Mouse (Mus musculus): ENCODE data around the gene Mink1. TPM values are rescaled to one million over a fixed set of nuclear protein-coding genes. Genes with fewer than 3 reads are reported as not detected.

The Mink1 gene
- polyA plus RNA-seq, 1 experiment from 2014 or later = 15.9 TPM

- no peak for ATAC-seq (ENCODE audit: low FRiP score, low TSS enrichment)
- 23% methylated on average over 1 of the region's 1 CpGs for WGBS
These were observed 56.4 kb downstream of the Mink1 start, which contains the start of gene Chrne for GRCm38 (mm10) chr11:70619101-70619500. Chrne (minus strand) TSS chr11:70619216.

DNA sequence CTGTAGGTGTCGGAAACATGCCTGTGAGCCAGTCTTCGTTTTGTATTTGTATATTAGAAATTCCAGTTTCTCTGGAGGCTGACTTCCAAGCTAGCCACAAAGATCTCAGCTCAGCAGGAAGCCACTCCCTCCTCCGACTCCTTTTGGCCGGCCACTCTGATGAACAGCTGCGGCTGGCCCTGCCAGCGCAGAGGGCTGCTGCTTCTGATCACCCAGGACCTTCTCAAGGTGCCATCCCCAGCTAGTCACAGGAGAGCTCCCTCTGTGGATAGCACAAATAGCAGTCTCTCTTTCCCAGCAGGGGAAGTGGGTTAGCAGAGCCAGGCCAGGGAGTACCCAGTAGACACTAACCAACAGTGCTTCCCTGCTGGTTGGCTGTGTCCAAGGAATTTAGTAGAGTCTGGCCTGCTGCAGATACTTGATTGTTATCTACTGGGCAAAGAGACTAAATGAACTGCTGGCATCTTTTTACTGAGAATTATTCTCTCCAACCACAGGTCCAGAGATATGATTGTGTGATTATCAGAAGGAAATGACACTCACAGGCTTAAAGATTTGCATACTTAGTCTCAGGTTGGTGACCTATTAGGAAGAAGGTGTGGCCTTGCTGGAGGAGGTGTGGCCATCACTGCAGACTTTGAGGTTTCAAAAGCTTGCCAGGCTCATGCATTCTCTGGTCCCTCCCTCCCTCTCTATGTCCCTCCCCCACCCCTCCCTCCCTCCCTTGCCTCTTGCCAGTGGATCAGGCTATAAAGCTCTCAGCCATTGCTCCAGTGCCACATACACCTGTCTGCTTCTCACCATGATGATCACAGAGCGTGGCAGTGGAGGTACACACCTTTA lies 59.5 kb downstream of the Mink1 start:
- Histone ChIP-seq H3K27ac (ENCODE audit: low read length) (no peak overlapping the region), H3K36me3 (ENCODE audit: insufficient read depth, low read length) (no peaks in the 10 kb centered on the region)
- 39% methylated on average over 7 of the region's 7 CpGs for WGBS

More at GRCm38 (mm10) chr11:70619101-70619500, 56.4 kb downstream of the Mink1 start, which contains the start of gene Chrne:
- Histone ChIP-seq H3K4me3 (ENCODE audit: low read length) (no peak within 1 kb of the TSS), H3K4me1 (ENCODE audit: insufficient read depth, low read length) (peaks cover 20% of the 10 kb centered on the region), H3K36me3 (ENCODE audit: insufficient read depth, low read length) (no peaks in the 10 kb centered on the region), H3K27me3 (ENCODE audit: insufficient read depth, low read length) (no peaks in the 10 kb centered on the region), H3K9me3 (ENCODE audit: low read length) (no peaks in the 10 kb centered on the region), H3K27ac (ENCODE audit: low read length) (no peak within 1 kb of the TSS), H3K9ac (replicated peaks; ENCODE audit: low read length) (no peak within 1 kb of the TSS), H3K4me2 (replicated peaks; ENCODE audit: low read depth, low read length) (no peak within 1 kb of the TSS)

GRCm38 (mm10) chr11:70623053-70623742 lies 60.5 kb downstream of the Mink1 start:
- Histone ChIP-seq H3K4me1 (ENCODE audit: insufficient read depth, low read length) (peaks cover 7% of the 10 kb centered on the region; the same call in 1 of the 2 replicates), H3K9me3 (ENCODE audit: low read length) (no peaks in the 10 kb centered on the region), H3K27me3 (ENCODE audit: insufficient read depth, low read length) (no peaks in the 10 kb centered on the region), H3K9ac (replicated peaks; ENCODE audit: low read length) (no peak overlapping the region), H3K27ac (ENCODE audit: low read length) (no peak overlapping the region), H3K4me2 (replicated peaks; ENCODE audit: low read depth, low read length) (no peak overlapping the region), H3K4me3 (ENCODE audit: low read length) (no peak overlapping the region), H3K36me3 (ENCODE audit: insufficient read depth, low read length) (no peaks in the 10 kb centered on the region)
- ATAC-seq (ENCODE audit: low FRiP score, low TSS enrichment) = no peak
- 86% methylated on average over 10 of the region's 10 CpGs for WGBS

More for the DNA sequence above, 59.5 kb downstream of the Mink1 start:
- Histone ChIP-seq H3K9me3 (ENCODE audit: low read length) (no peaks in the 10 kb centered on the region), H3K4me3 (ENCODE audit: low read length) (no peak overlapping the region), H3K4me1 (ENCODE audit: insufficient read depth, low read length) (peaks cover 7% of the 10 kb centered on the region; the same call in 1 of the 2 replicates), H3K9ac (replicated peaks; ENCODE audit: low read length) (no peak overlapping the region), H3K27me3 (ENCODE audit: insufficient read depth, low read length) (no peaks in the 10 kb centered on the region), H3K4me2 (replicated peaks; ENCODE audit: low read depth, low read length) (no peak overlapping the region)
- no peak for ATAC-seq (ENCODE audit: low FRiP score, low TSS enrichment)

DNA sequence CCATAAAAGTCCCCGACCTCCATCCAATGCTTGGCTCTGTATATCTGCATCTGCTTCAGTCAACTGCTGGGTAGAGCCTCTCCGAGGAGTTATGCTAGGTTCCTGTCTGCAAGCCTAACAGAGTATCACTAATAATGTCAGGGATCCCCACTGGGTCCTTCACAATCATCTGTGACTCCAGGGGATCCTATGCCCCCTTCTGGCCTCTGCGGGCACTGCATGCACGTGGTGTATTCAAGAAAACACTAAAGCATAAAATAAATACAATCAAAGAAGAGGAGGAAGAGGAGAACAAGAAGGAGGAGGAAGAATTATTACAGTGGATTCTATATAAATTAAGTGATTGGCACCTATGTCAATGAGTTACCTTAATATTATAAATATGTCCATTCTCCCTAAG lies 62.8 kb downstream of the Mink1 start:
- Histone ChIP-seq H3K4me3 (ENCODE audit: low read length) (no peak overlapping the region), H3K9ac (replicated peaks; ENCODE audit: low read length) (no peak overlapping the region), H3K9me3 (ENCODE audit: low read length) (no peaks in the 10 kb centered on the region), H3K27me3 (ENCODE audit: insufficient read depth, low read length) (no peaks in the 10 kb centered on the region), H3K27ac (ENCODE audit: low read length) (no peak overlapping the region), H3K36me3 (ENCODE audit: insufficient read depth, low read length) (no peaks in the 10 kb centered on the region), H3K4me1 (ENCODE audit: insufficient read depth, low read length) (peaks cover 7% of the 10 kb centered on the region; the same call in 1 of the 2 replicates), H3K4me2 (replicated peaks; ENCODE audit: low read depth, low read length) (no peak overlapping the region)
- WGBS = 49% methylated on average over 4 of the region's 4 CpGs
- ATAC-seq (ENCODE audit: low FRiP score, low TSS enrichment) = no peak

GRCm38 (mm10) chr11:70626877-70627276 lies 64.2 kb downstream of the Mink1 start:
- no peak overlapping the region for H3K9ac ChIP-seq (replicated peaks; ENCODE audit: low read length)
- WGBS = 48% methylated on average over 4 of the region's 4 CpGs
- H3K4me3 ChIP-seq (ENCODE audit: low read length) = no peak overlapping the region
- H3K36me3 ChIP-seq (ENCODE audit: insufficient read depth, low read length) = no peaks in the 10 kb centered on the region
- no peaks in the 10 kb centered on the region for H3K27me3 ChIP-seq (ENCODE audit: insufficient read depth, low read length)
- no peaks in the 10 kb centered on the region for H3K9me3 ChIP-seq (ENCODE audit: low read length)
- H3K4me1 ChIP-seq (ENCODE audit: insufficient read depth, low read length) = peaks cover 5% of the 10 kb centered on the region; the same call in 1 of the 2 replicates
- ATAC-seq (ENCODE audit: low FRiP score, low TSS enrichment) = no peak
- no peak overlapping the region for H3K27ac ChIP-seq (ENCODE audit: low read length)
- H3K4me2 ChIP-seq (replicated peaks; ENCODE audit: low read depth, low read length) = no peak overlapping the region

GRCm38 (mm10) chr11:70628431-70628830 lies 65.8 kb downstream of the Mink1 start:
- no peak overlapping the region for H3K4me2 ChIP-seq (replicated peaks; ENCODE audit: low read depth, low read length)
- no peak overlapping the region for H3K9ac ChIP-seq (replicated peaks; ENCODE audit: low read length)
- H3K9me3 ChIP-seq (ENCODE audit: low read length) = no peaks in the 10 kb centered on the region
- H3K4me1 ChIP-seq (ENCODE audit: insufficient read depth, low read length) = no peaks in the 10 kb centered on the region
- H3K4me3 ChIP-seq (ENCODE audit: low read length) = no peak overlapping the region
- H3K27me3 ChIP-seq (ENCODE audit: insufficient read depth, low read length) = no peaks in the 10 kb centered on the region
- H3K36me3 ChIP-seq (ENCODE audit: insufficient read depth, low read length) = no peaks in the 10 kb centered on the region
- WGBS = 70% methylated on average over 2 of the region's 2 CpGs
- no peak for ATAC-seq (ENCODE audit: low FRiP score, low TSS enrichment)
- H3K27ac ChIP-seq (ENCODE audit: low read length) = no peak overlapping the region

DNA sequence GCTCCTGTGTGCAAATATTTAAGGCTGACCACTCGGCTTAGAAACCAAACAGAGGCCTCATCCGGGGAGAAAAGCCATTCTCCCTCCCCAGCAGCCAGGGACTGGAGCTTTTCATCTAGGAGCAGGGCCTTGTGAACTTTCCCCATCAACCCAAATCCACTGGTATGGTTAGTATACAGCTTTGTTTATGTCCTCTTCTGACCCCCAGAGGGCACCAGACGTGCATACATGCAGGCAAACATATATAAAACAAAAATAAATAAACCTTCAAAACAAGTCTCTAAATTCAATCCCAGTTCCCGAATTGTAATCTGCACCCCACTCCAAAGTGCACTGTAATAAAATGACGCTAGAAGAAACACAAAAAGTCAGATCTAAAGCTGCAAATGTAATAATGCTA lies 66.9 kb downstream of the Mink1 start:
- Histone ChIP-seq H3K4me1 (ENCODE audit: insufficient read depth, low read length) (no peaks in the 10 kb centered on the region), H3K27me3 (ENCODE audit: insufficient read depth, low read length) (no peaks in the 10 kb centered on the region), H3K27ac (ENCODE audit: low read length) (no peak overlapping the region), H3K4me3 (ENCODE audit: low read length) (no peak overlapping the region), H3K4me2 (replicated peaks; ENCODE audit: low read depth, low read length) (no peak overlapping the region), H3K9ac (replicated peaks; ENCODE audit: low read length) (no peak overlapping the region), H3K9me3 (ENCODE audit: low read length) (no peaks in the 10 kb centered on the region), H3K36me3 (ENCODE audit: insufficient read depth, low read length) (no peaks in the 10 kb centered on the region)
- no peak for ATAC-seq (ENCODE audit: low FRiP score, low TSS enrichment)
- 52% methylated on average over 5 of the region's 5 CpGs for WGBS

- no peak for ATAC-seq (ENCODE audit: low FRiP score, low TSS enrichment)
- H3K36me3 ChIP-seq (ENCODE audit: insufficient read depth, low read length) = no peaks in the 10 kb centered on the region
- H3K9ac ChIP-seq (replicated peaks; ENCODE audit: low read length) = no peak overlapping the region
- no peak overlapping the region for H3K4me2 ChIP-seq (replicated peaks; ENCODE audit: low read depth, low read length)
- H3K27me3 ChIP-seq (ENCODE audit: insufficient read depth, low read length) = no peaks in the 10 kb centered on the region
- no peaks in the 10 kb centered on the region for H3K4me1 ChIP-seq (ENCODE audit: insufficient read depth, low read length)
- H3K27ac ChIP-seq (ENCODE audit: low read length) = no peak overlapping the region
- WGBS = 61% methylated on average over 7 of the region's 7 CpGs
- no peak overlapping the region for H3K4me3 ChIP-seq (ENCODE audit: low read length)
- H3K9me3 ChIP-seq (ENCODE audit: low read length) = no peaks in the 10 kb centered on the region
These were observed 67.4 kb downstream of the Mink1 start for GRCm38 (mm10) chr11:70630129-70630528.

DNA sequence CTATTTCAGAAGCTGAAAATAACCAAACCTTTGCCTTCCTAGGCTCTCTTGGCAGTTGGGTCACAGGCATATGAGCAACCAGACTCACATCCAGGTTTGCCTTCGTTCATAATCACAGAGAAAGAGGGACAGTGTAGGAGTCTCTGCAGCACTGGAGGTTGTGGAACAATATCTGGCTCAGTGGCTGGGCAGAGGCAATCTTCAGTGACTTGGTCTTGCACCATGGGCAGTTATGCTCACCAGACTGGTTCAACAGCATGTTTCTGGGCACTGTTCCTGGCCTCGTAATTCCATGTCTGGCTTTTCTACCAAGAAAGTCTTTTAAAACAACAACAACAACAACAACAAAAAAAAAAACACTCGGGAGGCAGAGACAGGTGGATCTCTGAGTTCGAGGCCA lies 72.9 kb downstream of the Mink1 start:
- no peaks in the 10 kb centered on the region for H3K27me3 ChIP-seq (ENCODE audit: insufficient read depth, low read length)
- H3K4me3 ChIP-seq (ENCODE audit: low read length) = no peak overlapping the region
- ATAC-seq (ENCODE audit: low FRiP score, low TSS enrichment) = no peak
- H3K9me3 ChIP-seq (ENCODE audit: low read length) = no peaks in the 10 kb centered on the region
- H3K27ac ChIP-seq (ENCODE audit: low read length) = no peak overlapping the region
- no peaks in the 10 kb centered on the region for H3K4me1 ChIP-seq (ENCODE audit: insufficient read depth, low read length)
- H3K36me3 ChIP-seq (ENCODE audit: insufficient read depth, low read length) = no peaks in the 10 kb centered on the region
- 76% methylated on average over 4 of the region's 4 CpGs for WGBS
- H3K9ac ChIP-seq (replicated peaks; ENCODE audit: low read length) = no peak overlapping the region
- no peak overlapping the region for H3K4me2 ChIP-seq (replicated peaks; ENCODE audit: low read depth, low read length)

- Histone ChIP-seq H3K4me2 (replicated peaks; ENCODE audit: low read depth, low read length) (no peak overlapping the region), H3K27ac (ENCODE audit: low read length) (no peak overlapping the region)
- WGBS = 90% methylated on average over 1 of the region's 1 CpGs
These were observed 75.1 kb downstream of the Mink1 start for GRCm38 (mm10) chr11:70637764-70638163.

More at GRCm38 (mm10) chr11:70637764-70638163, 75.1 kb downstream of the Mink1 start:
- no peaks in the 10 kb centered on the region for H3K27me3 ChIP-seq (ENCODE audit: insufficient read depth, low read length)
- H3K36me3 ChIP-seq (ENCODE audit: insufficient read depth, low read length) = no peaks in the 10 kb centered on the region
- no peaks in the 10 kb centered on the region for H3K4me1 ChIP-seq (ENCODE audit: insufficient read depth, low read length)
- H3K4me3 ChIP-seq (ENCODE audit: low read length) = no peak overlapping the region
- no peaks in the 10 kb centered on the region for H3K9me3 ChIP-seq (ENCODE audit: low read length)
- ATAC-seq (ENCODE audit: low FRiP score, low TSS enrichment) = no peak
- H3K9ac ChIP-seq (replicated peaks; ENCODE audit: low read length) = no peak overlapping the region
